Mouse (Mus musculus) erythroblast, adult 5-6 weeks (primary cell): Measurements from ENCODE around the gene Gm20388. TPM values are rescaled to one million over a fixed set of nuclear protein-coding genes. Genes with fewer than 3 reads are reported as not detected.

ENCODE experiments used
- ATAC-seq: replicated peaks from 2 replicates; pipeline ENCODE4 v1.8.0; 2016; ENCODE audit warnings: moderate number of reproducible peaks, mild to moderate bottlenecking, moderate TSS enrichment, inconsistent platforms; ENCODE audit not compliant: poor library complexity, low FRiP score, severe bottlenecking
- total RNA-seq, 2 experiments: library from RNA; stranded (forward) in 1 of 2; stranded (reverse) in 1 of 2; fragments of 150-400 nt in 1 of 2; fragments of 200-764, 138-1000 nt in 1 of 2; gene quantifications; 2 replicates each; pipeline versions ENCODE4 v1.2.3 to v1.2.4; 2015 to 2017; ENCODE audit warnings: low replicate concordance in 2 of 2

Gene Gm20388
- total RNA-seq, 2 experiments from 2014 or later = 2.9 to 7.8 TPM

- no peak for ATAC-seq
Measured at GRCm38 (mm10) chr8:119952282-119952681, 41.6 kb downstream of the Gm20388 start.

- ATAC-seq = no peak
Measured at GRCm38 (mm10) chr8:119952747-119953146, 42.1 kb downstream of the Gm20388 start.

- no peak for ATAC-seq
Measured at GRCm38 (mm10) chr8:119955333-119955732, 44.7 kb downstream of the Gm20388 start.

DNA sequence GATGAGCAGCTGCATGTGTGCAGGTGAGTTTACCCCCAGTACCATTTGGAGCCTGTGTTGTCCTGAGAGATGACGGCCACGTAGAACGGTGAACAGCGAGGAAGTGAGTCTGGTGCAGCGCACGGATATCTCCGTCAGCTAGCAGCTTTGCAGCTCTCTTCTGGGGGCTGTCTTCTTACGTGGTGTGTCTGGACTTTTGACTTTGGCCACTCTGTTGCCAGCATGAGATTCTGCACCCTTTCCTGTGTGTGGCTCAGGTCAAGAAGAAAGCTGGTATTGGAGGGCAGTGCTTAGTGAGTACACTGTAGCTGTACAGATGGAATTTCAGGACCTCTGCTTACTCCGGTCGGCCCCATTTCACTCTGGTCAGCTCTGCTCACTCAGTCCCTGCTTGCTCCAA is 47.4 kb downstream of the Gm20388 start:
- no peak for ATAC-seq

DNA sequence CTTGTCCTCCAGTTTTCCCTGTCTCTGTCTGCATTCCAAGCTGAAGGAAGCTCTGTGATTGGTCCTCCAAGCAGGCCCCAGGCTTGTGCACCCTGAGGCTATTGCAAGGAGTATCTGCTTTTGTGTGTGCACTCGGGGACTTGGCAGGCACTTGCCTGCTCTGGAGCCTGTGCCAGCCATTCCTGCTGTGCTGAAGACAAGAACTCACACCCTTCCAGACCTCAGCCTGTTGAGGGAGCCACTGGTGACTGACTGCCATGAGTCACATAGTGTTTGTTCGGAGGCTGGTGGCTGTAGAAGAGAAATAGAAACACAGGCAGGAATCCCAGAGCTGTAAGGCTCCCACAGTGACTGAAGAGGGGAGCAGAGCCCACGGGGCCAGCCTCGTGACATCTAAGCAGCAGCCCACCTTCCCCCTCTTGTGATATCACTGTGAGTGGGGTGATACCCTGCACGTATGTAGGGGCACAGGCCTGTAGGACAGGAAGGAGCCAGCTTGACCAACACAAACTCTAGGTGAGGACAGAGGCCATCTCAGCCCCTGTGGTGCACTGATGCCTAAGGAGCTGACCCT is 50.0 kb downstream of the Gm20388 start:
- no peak for ATAC-seq

DNA sequence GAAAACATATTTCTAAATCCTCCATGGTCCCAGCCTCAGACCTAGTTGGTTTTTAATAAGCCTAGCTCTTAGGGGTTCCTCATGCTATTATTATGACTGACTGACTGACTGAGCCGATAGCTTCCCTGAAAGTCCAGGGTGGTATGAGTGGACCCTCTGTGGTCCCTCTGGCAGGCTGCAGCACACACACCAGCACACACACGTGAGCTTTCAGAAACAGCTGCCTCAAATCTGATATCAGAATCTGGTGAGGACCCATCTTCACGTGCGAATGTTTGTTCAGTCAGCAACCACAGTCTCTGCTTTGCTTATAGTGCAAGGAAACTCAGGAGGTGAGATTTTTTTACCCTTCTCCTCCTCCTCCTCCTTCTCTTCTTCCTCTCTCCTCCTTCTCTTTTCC is 54.2 kb downstream of the Gm20388 start:
- ATAC-seq = no peak

DNA sequence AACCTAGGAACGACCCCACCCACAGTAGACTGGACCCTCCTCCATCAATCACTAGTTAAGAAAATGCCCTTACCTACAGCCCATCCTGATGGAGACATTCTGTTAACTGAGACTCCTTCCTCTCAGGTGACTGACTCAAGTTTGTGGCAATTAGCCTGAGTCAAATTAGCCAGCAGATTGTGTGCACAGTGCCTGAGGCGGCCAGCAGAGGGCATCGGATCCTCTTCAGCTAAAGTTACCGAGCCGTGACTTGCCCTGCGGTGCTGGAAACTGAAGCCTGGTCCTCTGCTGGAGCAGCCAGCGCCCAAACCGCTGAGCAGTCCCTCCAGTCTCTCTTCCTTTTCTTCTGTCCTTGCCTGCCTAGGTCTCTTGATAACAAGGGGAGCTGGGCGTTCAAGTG is 56.8 kb downstream of the Gm20388 start:
- ATAC-seq = peak; percentile 34; the same call in 1 of the 2 replicates

GRCm38 (mm10) chr8:119970169-119970568 is 59.5 kb downstream of the Gm20388 start:
- no peak for ATAC-seq

DNA sequence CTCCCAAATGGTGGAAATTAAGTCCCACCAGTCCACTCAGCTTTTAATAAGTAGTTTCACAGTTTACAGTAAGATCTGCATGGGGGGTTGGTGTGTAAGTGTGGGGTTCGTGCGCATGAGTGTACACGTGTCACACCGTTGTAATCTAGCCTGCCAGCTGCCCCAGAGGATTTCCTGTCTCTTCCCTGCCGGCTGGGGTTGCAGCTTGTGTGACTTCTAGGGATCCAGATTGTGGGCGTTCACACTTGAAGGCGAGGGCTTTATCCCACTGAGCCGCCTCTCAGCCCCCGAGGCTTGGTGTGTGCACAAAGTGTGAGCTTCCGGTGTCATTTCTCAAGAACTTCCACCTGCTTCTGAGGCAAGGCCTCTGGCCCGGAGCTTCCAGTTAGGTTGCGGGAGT is 61.9 kb downstream of the Gm20388 start:
- no peak for ATAC-seq

GRCm38 (mm10) chr8:119978770-119979381 is 68.2 kb downstream of the Gm20388 start:
- ATAC-seq = no peak

DNA sequence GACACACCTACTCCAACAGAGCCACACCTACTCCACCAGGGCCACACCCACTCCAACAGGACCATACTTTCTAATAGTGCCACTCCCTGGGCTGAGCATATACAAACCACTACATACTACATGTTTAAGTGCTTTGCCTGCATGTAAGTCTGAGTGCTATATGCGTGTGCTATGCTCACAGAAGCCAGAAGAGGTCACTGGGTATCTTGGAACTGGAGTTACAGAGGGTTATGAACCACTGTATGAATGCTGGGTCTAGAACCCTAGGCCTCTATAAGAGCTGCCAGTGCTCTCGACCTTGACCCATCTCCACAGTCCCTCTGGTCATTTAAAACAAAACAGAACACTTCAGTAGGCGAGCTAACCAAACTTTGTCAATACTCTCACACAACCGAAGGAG is 70.6 kb downstream of the Gm20388 start:
- no peak for ATAC-seq

GRCm38 (mm10) chr8:119984085-119984484 is 73.4 kb downstream of the Gm20388 start:
- ATAC-seq = peak; percentile 74

- ATAC-seq = no peak
Measured at GRCm38 (mm10) chr8:119986174-119986573, 75.5 kb downstream of the Gm20388 start.

- ATAC-seq = no peak
Measured at GRCm38 (mm10) chr8:119988087-119988486, 77.4 kb downstream of the Gm20388 start.

- 0 out of 2 replicates have a peak, but pooled peaks have one; percentile 48 for ATAC-seq
Measured at GRCm38 (mm10) chr8:119992249-119992648, 81.6 kb downstream of the Gm20388 start, which contains the start of gene Crispld2. Gene Crispld2 (plus strand): TSS chr8:119992438.

GRCm38 (mm10) chr8:119994114-119994513 is 83.5 kb downstream of the Gm20388 start:
- no peak for ATAC-seq

- ATAC-seq = no peak
Measured at GRCm38 (mm10) chr8:119994556-119994955, 83.9 kb downstream of the Gm20388 start.

DNA sequence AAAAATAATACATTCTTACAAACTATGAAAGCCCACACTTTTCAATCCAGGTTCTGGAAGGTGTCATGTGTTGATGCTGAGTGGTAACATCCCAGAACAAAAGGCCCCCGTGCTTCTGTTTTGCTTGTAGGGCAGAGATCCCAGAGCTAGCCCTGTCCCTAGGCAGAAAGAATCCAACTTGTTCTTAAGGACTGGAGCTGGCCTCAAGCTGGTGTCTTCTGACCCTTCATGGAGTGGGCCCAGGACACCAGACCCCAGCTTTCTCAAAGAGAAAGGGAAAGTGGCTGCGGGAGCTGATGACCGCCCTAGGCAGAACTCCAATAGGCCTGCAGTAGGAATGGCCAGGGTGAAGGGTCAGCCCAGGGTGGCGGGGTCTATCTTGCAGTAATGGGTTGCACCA is 86.6 kb downstream of the Gm20388 start:
- ATAC-seq = no peak

- ATAC-seq = no peak
Measured at GRCm38 (mm10) chr8:120000461-120000860, 89.8 kb downstream of the Gm20388 start.

- ATAC-seq = no peak
Measured at GRCm38 (mm10) chr8:120001712-120002111, 91.1 kb downstream of the Gm20388 start.

DNA sequence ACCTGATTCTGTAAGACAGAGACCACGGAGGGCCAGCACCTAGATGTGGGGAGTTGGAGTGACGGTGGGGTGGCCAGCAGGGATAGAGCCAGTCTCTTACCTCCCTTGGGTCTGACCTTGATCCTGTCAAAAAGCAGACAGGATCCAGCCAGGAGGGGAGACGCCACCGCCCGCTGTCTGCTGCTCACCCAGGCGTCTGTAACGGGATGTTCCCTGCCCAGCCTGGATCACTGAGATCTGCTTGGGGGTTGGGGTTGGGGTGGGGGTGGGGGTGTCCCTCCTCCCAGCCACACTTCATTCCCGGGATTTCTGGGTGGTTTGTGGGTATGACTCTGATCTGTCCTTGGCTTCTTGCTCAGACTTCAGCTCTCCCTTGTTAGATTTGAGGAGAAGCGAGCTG is 91.7 kb downstream of the Gm20388 start:
- ATAC-seq = no peak
